Mouse (Mus musculus) spleen, postnatal 14 days (tissue): Measurements from ENCODE around the gene Saysd1.

Experiments
- DNase-seq, 2 experiments: peaks; one replicate each; pipeline ENCODE4 v3.0.0; 2021 to 2022; ENCODE audit warnings: low spot score in 2 of 2

The Saysd1 gene

GRCm38 (mm10) chr14:20138484-20139355, at the start of gene Saysd1:
Gene Saysd1 (minus strand): TSS chr14:20138534.
- no peak for DNase-seq

- DNase-seq, result no peak
Measured at GRCm38 (mm10) chr14:20185426-20185825, 47.1 kb upstream of the Saysd1 start.

GRCm38 (mm10) chr14:20183701-20184100, 45.4 kb upstream of the Saysd1 start:
- no peak for DNase-seq

- DNase-seq, result no peak
Measured at GRCm38 (mm10) chr14:20182596-20182995, 44.3 kb upstream of the Saysd1 start.

GRCm38 (mm10) chr14:20181466-20181921, 43.2 kb upstream of the Saysd1 start, which contains the start of gene Kcnk5:
Gene Kcnk5 (minus strand): TSS chr14:20181809.
- DNase-seq, result peak; percentile 87 to 91

GRCm38 (mm10) chr14:20180751-20181162, 42.4 kb upstream of the Saysd1 start:
- DNase-seq, result peak; percentile 42 to 50

- no peak for DNase-seq
Measured at GRCm38 (mm10) chr14:20180304-20180703, 42.0 kb upstream of the Saysd1 start.

GRCm38 (mm10) chr14:20179731-20180280, 41.5 kb upstream of the Saysd1 start:
- no peak for DNase-seq

- DNase-seq, result no peak
Measured at GRCm38 (mm10) chr14:20179080-20179479, 40.7 kb upstream of the Saysd1 start.

GRCm38 (mm10) chr14:20178593-20178992, 40.3 kb upstream of the Saysd1 start:
- no peak for DNase-seq

- DNase-seq, result no peak
Measured at GRCm38 (mm10) chr14:20177494-20178123, 39.3 kb upstream of the Saysd1 start.

- no peak for DNase-seq
Measured at GRCm38 (mm10) chr14:20175705-20176104, 37.4 kb upstream of the Saysd1 start.

GRCm38 (mm10) chr14:20175114-20175513, 36.8 kb upstream of the Saysd1 start:
- no peak for DNase-seq

GRCm38 (mm10) chr14:20174696-20175095, 36.4 kb upstream of the Saysd1 start:
- DNase-seq, result no peak

- no peak for DNase-seq
Measured at GRCm38 (mm10) chr14:20173873-20174490, 35.6 kb upstream of the Saysd1 start.

GRCm38 (mm10) chr14:20172924-20173323, 34.6 kb upstream of the Saysd1 start:
- DNase-seq, result no peak

GRCm38 (mm10) chr14:20172509-20172908, 34.2 kb upstream of the Saysd1 start:
- DNase-seq, result no peak

GRCm38 (mm10) chr14:20171840-20172239, 33.5 kb upstream of the Saysd1 start:
- no peak for DNase-seq

GRCm38 (mm10) chr14:20169251-20169650, 30.9 kb upstream of the Saysd1 start:
- DNase-seq, result no peak

- no peak for DNase-seq
Measured at GRCm38 (mm10) chr14:20168478-20168877, 30.1 kb upstream of the Saysd1 start.

GRCm38 (mm10) chr14:20168054-20168453, 29.7 kb upstream of the Saysd1 start:
- DNase-seq, result no peak

- DNase-seq, result no peak
Measured at GRCm38 (mm10) chr14:20165413-20165812, 27.1 kb upstream of the Saysd1 start.
